Mouse (Mus musculus): ENCODE results near the gene Atad2b. TPM values are rescaled to one million over a fixed set of nuclear protein-coding genes. Genes with fewer than 3 reads are reported as not detected.

The Atad2b gene
- polyA plus RNA-seq, 1 experiment from 2014 or later, result 9.0 TPM

Other genes starting within 250 kb of the Atad2b start
- gene Fam228a, start 178.9 kb upstream of the Atad2b start, polyA plus RNA-seq (2015; fragmentation: Nextera tagmentation; extraction: Ambion mirVana), result 0.91 and 1.1 TPM in 2 replicates
- gene Pfn4, start 148.3 kb upstream of the Atad2b start, polyA plus RNA-seq (2015; fragmentation: Nextera tagmentation; extraction: Ambion mirVana), result 13.7 and 13.8 TPM in 2 replicates
- 7.2 TPM in 2 replicates for gene Fam228b, start 148.1 kb upstream of the Atad2b start, polyA plus RNA-seq (2015; fragmentation: Nextera tagmentation; extraction: Ambion mirVana)
- 174 and 203 TPM in 2 replicates for gene Sf3b6, start 99.8 kb upstream of the Atad2b start, polyA plus RNA-seq (2015; fragmentation: Nextera tagmentation; extraction: Ambion mirVana)
- gene Fkbp1b, start 75.8 kb upstream of the Atad2b start, polyA plus RNA-seq (2015; fragmentation: Nextera tagmentation; extraction: Ambion mirVana), result 60.0 and 71.2 TPM in 2 replicates
- 14.2 and 14.9 TPM in 2 replicates for gene Wdcp, start 74.0 kb upstream of the Atad2b start, polyA plus RNA-seq (2015; fragmentation: Nextera tagmentation; extraction: Ambion mirVana)
- 2.4 and 2.6 TPM in 2 replicates for gene Mfsd2b, start 43.0 kb upstream of the Atad2b start, polyA plus RNA-seq (2015; fragmentation: Nextera tagmentation; extraction: Ambion mirVana)
- gene Ubxn2a, start 9.6 kb upstream of the Atad2b start, polyA plus RNA-seq (2015; fragmentation: Nextera tagmentation; extraction: Ambion mirVana), result 44.7 and 46.7 TPM in 2 replicates

Measured in hindbrain, embryonic 15.5 days (tissue).